Mouse (Mus musculus) liver, embryonic 11.5 days (tissue): ENCODE results near the gene Exoc4. TPM values are rescaled to one million over a fixed set of nuclear protein-coding genes. Genes with fewer than 3 reads are reported as not detected.

Experiments
- ATAC-seq: fragments of 200-750 bp; cut with Nextera tagmentation; replicated peaks from 2 replicates; pipeline ENCODE4 v1.8.0; 2017; ENCODE audit warnings: moderate number of reproducible peaks, mild to moderate bottlenecking, moderate TSS enrichment, moderate library complexity; ENCODE audit not compliant: low FRiP score
- DNase-seq: peaks from one replicate; pipeline ENCODE4 v3.0.0-alpha.2; 2017; ENCODE audit warnings: low spot score
- H3K27ac ChIP-seq: fragments of 300-500 bp; sonication (generic); 2 replicates; pipeline ENCODE4 v1.5.1; 2014; ENCODE audit warnings: mild to moderate bottlenecking, low read depth, low read length, control low read depth
- H3K27me3 ChIP-seq: fragments of 300-500 bp; sonication (generic); replicated peaks from 2 replicates; pipeline ENCODE4 v1.6.1; 2014; ENCODE audit warnings: low read length, mixed read lengths; ENCODE audit not compliant: control insufficient read depth, insufficient read depth
- H3K36me3 ChIP-seq: fragments of 300-500 bp; sonication (generic); 2 replicates; pipeline ENCODE4 v1.6.1; 2014; ENCODE audit warnings: mild to moderate bottlenecking, low read length, moderate library complexity, mixed read lengths; ENCODE audit not compliant: control insufficient read depth, insufficient read depth
- H3K4me1 ChIP-seq: fragments of 300-500 bp; sonication (generic); replicated peaks from 2 replicates; pipeline ENCODE4 v1.6.1; 2014; ENCODE audit warnings: low read length, mixed read lengths; ENCODE audit not compliant: control insufficient read depth, insufficient read depth
- H3K4me2 ChIP-seq: fragments of 300-500 bp; sonication (generic); 2 replicates; pipeline ENCODE4 v1.6.1; 2014; ENCODE audit warnings: mild to moderate bottlenecking, control low read depth, moderate library complexity
- H3K4me3 ChIP-seq: fragments of 300-500 bp; sonication (generic); 2 replicates; pipeline ENCODE4 v1.5.1; 2014; ENCODE audit warnings: low read depth, low read length, control low read depth
- H3K9ac ChIP-seq: fragments of 300-500 bp; sonication (generic); 2 replicates; pipeline ENCODE4 v1.6.1; 2014; ENCODE audit warnings: low read depth, low read length, control low read depth
- H3K9me3 ChIP-seq: fragments of 300-500 bp; sonication (generic); 2 replicates; pipeline ENCODE4 v1.6.1; 2016; ENCODE audit warnings: low read length, inconsistent platforms, mixed read lengths; ENCODE audit not compliant: control insufficient read depth
- WGBS: fragments of 180-500 bp; shearing (Covaris S2); extraction: QIAGEN DNeasy Blood & Tissue Kit; methylation state at CpG from one replicate; pipeline ENCODE4 v1.1.7; 2014; 5-methylcytosine and 5-hydroxymethylcytosine counted together
- polyA plus RNA-seq: library from polyadenylated mRNA; unstranded; fragments of >200 nt; fragmentation: Nextera tagmentation; extraction: Ambion mirVana; gene quantifications from 2 replicates; pipeline ENCODE4 v1.2.1, GENCODE M21; 2014

Gene Exoc4
- polyA plus RNA-seq: 20.4 and 20.9 TPM in 2 replicates

DNA sequence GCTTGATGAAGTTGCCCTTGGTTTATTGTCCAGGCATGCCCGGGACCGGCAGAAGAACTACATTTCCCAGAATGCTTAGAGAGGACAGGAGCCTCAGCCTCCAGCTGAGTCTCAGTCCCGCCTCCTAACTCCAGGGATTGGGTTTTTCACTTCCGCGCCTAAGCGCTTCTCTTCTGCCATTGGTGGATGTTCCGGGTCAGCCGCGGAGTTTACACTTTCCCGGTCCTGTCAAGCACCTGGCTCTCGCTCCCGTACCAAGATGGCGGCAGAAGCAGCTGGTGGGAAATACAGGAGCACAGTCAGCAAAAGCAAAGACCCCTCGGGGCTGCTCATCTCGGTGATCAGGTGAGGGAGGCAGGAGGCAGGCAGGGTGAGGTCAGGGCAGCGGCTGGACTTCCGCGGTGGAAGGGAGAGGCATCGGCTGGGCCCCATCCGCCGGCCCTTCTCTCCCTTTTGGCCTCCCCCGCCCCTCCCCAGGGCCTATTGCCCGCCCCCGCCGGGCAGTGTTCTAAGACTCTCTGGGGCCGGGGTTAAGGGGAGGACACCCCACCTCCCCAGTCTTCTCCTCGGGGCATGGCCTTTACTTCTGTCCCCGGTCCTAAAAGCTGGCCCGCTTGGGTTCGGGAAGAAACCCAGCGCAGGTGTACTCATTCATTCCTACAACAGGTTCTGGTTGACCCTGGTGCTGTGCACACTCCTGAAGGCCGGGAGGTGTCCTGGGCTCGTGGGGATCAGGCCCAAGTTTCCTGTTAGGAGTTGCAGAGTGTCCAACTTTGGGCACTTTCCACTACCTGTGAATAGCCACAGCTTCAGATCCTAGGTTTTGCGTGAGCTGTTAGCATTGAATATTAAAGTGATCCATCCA lies at the start of gene Exoc4:
TSS of gene Exoc4 (plus strand) at position 192 of the 865 bp plus-strand sequence.
- peak; percentile 100 for ATAC-seq
- peak; percentile 85 for DNase-seq
- WGBS: 2% methylated on average over 32 of the region's 34 CpGs
- Histone ChIP-seq H3K4me3 (peak within 1 kb of the TSS; percentile 78), H3K4me1 (no peaks in the 10 kb centered on the region; the same call in none of the 2 replicates), H3K27me3 (no peaks in the 10 kb centered on the region), H3K9me3 (no peaks in the 10 kb centered on the region), H3K4me2 (peak within 1 kb of the TSS; percentile 83), H3K27ac (no peak within 1 kb of the TSS), H3K9ac (peak within 1 kb of the TSS; percentile 72), H3K36me3 (no peaks in the 10 kb centered on the region)

DNA sequence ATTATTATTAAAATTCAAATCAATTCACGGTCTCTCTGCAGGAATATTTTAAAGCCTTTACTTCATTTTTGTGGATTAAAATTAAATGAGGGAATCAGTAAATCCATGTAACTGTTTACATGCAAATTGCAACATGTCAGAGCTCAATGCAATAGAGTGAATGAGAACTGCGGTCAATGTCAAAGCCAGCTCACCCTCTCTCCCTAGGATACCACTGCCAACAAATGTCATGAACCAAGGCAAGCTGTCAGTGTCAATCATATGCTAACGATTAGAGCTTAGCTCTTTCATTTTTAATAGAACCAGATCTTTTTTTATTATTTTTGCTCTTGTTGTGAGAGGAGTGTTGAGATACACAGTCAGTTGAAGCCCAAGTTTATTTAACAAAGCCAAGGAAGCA lies 30.1 kb upstream of the Exoc4 start:
- Histone ChIP-seq H3K27ac (no peak overlapping the region), H3K4me3 (no peak overlapping the region), H3K9ac (no peak overlapping the region), H3K4me1 (no peaks in the 10 kb centered on the region), H3K4me2 (no peak overlapping the region), H3K27me3 (no peaks in the 10 kb centered on the region), H3K9me3 (no peaks in the 10 kb centered on the region), H3K36me3 (no peaks in the 10 kb centered on the region)
- 82% methylated on average over 3 of the region's 3 CpGs for WGBS
- ATAC-seq (no peak), DNase-seq (no peak)

DNA sequence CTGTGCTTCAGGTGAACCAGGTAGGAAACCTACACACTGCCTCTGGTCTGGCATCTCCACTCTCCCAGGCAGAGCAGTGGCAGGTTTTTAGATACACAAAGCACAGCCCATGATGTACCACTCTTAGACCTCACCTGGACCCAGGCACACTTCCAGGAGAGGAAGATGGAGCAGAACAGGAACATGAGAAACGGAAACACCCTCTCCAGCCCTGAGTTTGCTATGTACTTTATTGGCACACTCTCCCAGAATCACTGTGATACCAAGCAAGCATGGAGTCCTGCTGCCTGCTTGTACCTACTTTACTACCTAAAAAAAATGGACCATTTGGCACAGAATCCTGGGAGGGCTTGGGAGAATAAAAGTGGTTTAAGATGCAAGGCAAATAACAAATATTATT lies 22.2 kb upstream of the Exoc4 start:
- H3K27ac ChIP-seq: no peak overlapping the region
- no peak overlapping the region for H3K4me3 ChIP-seq
- ATAC-seq (no peak), DNase-seq (no peak)
- no peaks in the 10 kb centered on the region for H3K36me3 ChIP-seq
- no peak overlapping the region for H3K4me2 ChIP-seq
- 69% methylated on average over 1 of the region's 1 CpGs for WGBS
- no peak overlapping the region for H3K9ac ChIP-seq
- no peaks in the 10 kb centered on the region for H3K9me3 ChIP-seq
- H3K27me3 ChIP-seq: no peaks in the 10 kb centered on the region
- no peaks in the 10 kb centered on the region for H3K4me1 ChIP-seq

DNA sequence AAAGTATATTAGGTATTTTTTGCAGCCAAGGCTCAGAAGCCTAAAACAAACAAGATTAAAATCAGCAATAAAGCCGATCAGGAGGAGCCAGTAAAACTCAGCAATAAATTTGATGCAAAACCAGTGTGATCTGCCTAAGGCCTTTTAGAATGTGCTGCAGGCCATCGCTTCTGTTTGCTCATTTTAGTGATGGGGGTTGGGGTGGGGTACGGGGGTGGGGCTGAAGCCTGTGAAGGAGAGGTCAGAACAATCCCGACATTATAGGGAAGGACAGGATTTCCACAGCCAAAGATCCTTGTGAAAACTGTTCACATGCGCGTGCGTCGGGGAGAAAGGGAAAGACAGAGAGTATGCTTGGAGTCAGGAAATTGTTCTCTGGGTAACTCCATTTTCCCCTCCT lies 21.5 kb upstream of the Exoc4 start:
- no peak overlapping the region for H3K4me3 ChIP-seq
- H3K9ac ChIP-seq: no peak overlapping the region
- no peaks in the 10 kb centered on the region for H3K36me3 ChIP-seq
- H3K9me3 ChIP-seq: no peaks in the 10 kb centered on the region
- no peaks in the 10 kb centered on the region for H3K27me3 ChIP-seq
- DNase-seq (no peak), ATAC-seq (no peak)
- WGBS: 68% methylated on average over 8 of the region's 8 CpGs
- no peaks in the 10 kb centered on the region for H3K4me1 ChIP-seq
- no peak overlapping the region for H3K27ac ChIP-seq
- H3K4me2 ChIP-seq: no peak overlapping the region

DNA sequence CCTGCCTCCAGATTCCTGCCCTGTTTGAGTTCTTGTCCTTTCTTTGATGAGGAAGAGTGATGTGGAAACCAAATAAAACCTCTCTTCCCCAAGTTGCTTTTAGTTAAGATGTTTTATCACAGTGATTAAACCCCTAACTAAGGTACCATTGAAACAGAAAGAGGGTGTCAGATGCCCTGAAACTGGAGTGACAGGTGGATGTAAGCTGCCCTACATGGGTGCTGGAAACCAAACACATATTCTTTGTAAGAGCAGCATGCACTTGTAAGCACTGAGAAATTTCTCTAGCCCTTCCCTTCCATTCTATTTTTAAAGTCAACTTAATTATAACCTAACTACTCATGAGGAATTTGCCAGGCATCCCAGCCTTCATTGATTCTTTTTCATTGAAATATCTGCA lies 7.6 kb upstream of the Exoc4 start:
- no peaks in the 10 kb centered on the region for H3K4me1 ChIP-seq
- ATAC-seq: no peak
- H3K9ac ChIP-seq: no peak overlapping the region
- DNase-seq: no peak
- no peak overlapping the region for H3K4me2 ChIP-seq
- 0 out of 2 replicates have a peak, but pooled peaks cover 2% of the 10 kb centered on the region for H3K27me3 ChIP-seq
- H3K36me3 ChIP-seq: no peaks in the 10 kb centered on the region
- no peak overlapping the region for H3K27ac ChIP-seq
- no peaks in the 10 kb centered on the region for H3K9me3 ChIP-seq
- H3K4me3 ChIP-seq: no peak overlapping the region

DNA sequence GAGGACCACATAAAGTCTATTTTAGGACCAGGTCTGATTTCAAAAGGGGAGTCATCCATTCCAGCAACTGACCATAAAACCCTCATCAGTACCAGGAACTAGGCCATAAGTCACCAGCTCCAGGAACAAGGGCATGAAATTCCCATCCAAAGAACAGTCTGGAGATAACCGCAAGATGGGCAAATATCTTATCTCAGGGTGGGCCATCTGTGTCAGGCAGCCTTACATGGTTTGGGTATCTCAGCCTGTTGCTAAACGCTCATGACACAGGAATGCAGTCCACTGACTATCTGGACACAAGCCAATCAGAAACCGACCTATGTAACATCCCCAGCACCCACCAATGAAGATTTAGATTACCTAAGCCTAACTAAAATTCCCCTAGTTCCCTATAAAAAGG lies 4.3 kb upstream of the Exoc4 start:
- Histone ChIP-seq H3K9ac (no peak overlapping the region), H3K4me1 (no peaks in the 10 kb centered on the region), H3K4me2 (no peak overlapping the region), H3K4me3 (no peak overlapping the region), H3K36me3 (no peaks in the 10 kb centered on the region), H3K27ac (no peak overlapping the region), H3K9me3 (no peaks in the 10 kb centered on the region), H3K27me3 (0 out of 2 replicates have a peak, but pooled peaks cover under 1% of the 10 kb centered on the region)
- DNase-seq (no peak), ATAC-seq (no peak)
- 60% methylated on average over 3 of the region's 3 CpGs for WGBS

DNA sequence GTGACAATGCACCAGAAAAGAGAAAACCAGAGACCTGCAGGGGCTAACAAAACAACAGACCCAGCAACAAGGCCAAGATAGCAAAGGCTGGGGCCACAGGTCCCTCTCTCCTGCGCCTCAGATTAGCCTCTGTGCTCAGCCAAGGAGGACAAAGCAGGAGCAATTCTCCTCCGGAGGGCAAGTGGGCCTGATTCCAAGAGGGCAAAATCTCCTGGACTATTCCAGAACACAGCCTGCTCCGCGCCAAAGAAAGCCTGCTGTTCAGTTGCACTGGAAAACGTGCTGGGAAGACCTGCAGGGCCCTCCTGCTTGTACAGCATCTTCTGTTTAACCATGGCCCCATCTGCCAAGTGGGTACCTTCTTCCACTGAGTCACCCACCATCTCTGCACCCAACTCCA lies 1.7 kb upstream of the Exoc4 start:
- DNase-seq (no peak), ATAC-seq (no peak)
- no peak overlapping the region for H3K9ac ChIP-seq
- no peaks in the 10 kb centered on the region for H3K9me3 ChIP-seq
- no peak overlapping the region for H3K27ac ChIP-seq
- H3K27me3 ChIP-seq: no peaks in the 10 kb centered on the region
- H3K4me2 ChIP-seq: no peak overlapping the region
- H3K36me3 ChIP-seq: no peaks in the 10 kb centered on the region
- no peaks in the 10 kb centered on the region; the same call in none of the 2 replicates for H3K4me1 ChIP-seq
- WGBS: 82% methylated on average over 5 of the region's 5 CpGs
- no peak overlapping the region for H3K4me3 ChIP-seq

DNA sequence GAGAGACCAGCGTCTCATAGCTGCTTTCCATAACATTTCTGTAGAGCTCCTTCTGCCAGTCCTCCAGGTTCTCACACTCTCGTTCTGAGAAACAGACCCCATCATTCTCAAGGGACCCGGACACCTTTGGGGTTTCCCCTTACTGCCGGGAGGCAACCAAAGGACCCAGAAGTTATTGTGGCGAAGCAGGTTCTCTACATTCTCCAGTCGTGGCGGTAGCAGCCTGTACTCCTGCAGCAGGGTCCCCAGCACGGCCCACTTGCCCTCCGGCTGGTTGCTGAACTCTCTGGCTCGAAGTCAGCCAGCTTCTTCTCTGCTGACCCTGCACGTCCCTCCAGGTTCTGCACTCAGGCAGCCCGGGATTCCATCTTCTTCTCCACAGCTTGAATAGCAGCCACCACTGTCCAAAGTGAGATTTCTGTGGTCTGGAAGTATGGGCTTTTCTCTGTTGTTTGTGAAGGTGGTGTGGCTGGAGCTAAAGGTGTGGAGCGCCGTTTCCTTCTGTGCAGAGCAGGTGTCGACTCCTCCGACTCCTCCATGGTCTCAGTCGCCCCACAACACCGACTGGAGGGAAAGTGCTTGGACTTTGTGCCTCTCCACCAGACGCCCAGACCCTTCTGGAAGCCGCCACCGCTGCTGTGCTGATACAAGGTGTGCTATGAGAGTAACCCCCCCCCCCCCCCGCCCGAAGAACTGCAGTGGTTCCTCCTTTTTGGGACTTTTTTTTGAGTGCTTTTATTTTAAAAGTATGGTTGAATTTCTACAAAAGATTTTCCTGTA lies 1.1 kb upstream of the Exoc4 start:
- Histone ChIP-seq H3K9me3 (no peaks in the 10 kb centered on the region), H3K4me1 (no peaks in the 10 kb centered on the region; the same call in none of the 2 replicates), H3K36me3 (no peaks in the 10 kb centered on the region), H3K9ac (no peak overlapping the region), H3K27ac (no peak overlapping the region), H3K4me2 (no peak overlapping the region), H3K4me3 (no peak overlapping the region), H3K27me3 (no peaks in the 10 kb centered on the region)
- DNase-seq (no peak), ATAC-seq (no peak)
- WGBS: 80% methylated on average over 23 of the region's 23 CpGs
